Mouse (Mus musculus) left cerebral cortex, adult 18-20 months (tissue): ENCODE data around the gene 1810013L24Rik. TPM values are rescaled to one million over a fixed set of nuclear protein-coding genes. Genes with fewer than 3 reads are reported as not detected.

ENCODE experiments used
- DNase-seq, 2 experiments: peaks; one replicate each; pipeline ENCODE4 v3.0.0; 2021 to 2022; ENCODE audit warnings: low spot score in 2 of 2, mixed read lengths in 1 of 2
- total RNA-seq, 2 experiments: library from RNA; stranded (reverse); gene quantifications; 2 replicates each; pipeline ENCODE4 v1.2.3; 2021

Gene 1810013L24Rik
- total RNA-seq, 2 experiments from 2014 or later = 100 to 105 TPM

DNA sequence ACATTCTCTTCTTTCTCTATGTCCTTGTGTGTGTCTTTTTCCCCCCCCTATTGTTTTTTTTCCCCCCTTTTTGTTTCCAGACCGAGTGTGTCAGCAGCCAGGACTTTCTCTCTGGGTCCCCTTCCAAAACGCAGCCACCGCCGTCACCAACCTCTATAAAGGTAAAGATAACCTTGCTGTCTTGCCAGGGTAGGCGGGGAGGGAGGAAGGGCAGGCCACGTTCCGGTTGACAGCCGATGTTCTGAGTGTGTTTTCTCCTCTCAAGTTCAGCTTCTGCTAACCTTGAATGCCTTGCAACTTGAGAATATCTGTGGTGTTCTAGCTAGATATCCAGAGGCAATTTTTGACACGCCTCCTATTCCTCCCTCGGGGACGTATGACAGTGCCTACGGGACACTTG is 1.3 kb downstream of the 1810013L24Rik start:
- no peak for DNase-seq

DNA sequence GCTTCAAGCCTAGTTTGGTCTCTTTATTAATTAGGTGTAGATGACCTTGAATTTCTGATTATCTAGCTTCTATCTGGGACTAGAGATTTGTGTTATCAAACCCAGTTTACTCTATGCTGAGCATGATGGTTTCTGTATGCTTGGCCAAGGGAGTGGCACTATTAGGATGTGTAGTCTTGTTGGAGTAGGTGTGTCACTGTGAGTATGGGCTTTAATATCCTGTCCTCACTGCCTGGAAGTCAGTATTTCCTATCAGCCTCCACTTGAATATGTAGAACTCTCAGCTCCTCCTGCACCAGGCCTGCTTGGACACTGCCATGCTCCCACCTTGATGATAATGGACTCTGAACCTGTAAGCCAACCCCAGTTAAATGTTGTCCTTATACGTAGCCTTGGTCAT is 7.0 kb downstream of the 1810013L24Rik start:
- no peak for DNase-seq

DNA sequence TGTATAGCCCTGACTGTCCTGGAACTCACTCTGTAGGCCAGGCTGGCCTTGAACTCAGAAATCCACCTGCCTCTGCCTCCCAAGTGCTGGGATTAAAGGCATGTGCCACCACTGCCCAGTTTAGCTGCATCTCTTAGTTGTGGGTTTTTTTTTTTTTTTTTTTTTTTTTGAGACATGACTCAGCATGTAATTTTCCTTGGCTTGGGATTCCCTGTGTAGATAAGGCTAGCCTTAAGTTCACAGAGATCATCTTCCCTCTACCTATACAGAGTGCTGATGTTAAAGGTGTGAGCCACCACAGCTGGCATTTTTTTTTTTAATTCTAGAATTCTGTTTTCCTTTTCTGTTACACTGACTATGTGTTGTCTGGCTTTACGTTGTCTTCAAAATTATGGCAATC is 7.7 kb downstream of the 1810013L24Rik start:
- DNase-seq = no peak

DNA sequence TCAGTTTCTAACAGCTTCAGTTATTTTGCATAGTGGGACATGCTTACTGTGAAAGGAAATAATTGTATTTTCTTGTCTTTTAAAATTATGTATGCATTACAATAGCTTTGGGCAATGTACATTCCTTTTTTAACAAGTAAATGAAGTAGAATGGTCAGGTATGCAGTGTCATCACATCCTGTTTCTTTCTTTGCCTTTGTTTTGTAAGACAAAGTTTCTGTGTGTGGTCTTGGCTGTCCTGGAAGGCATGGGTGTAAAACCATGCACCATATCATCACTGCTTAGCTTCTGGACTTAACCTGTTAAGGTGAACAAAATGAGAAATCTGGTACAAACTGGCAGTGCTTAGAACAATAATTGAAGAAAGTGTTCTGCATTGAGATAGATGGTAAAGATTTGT is 9.0 kb downstream of the 1810013L24Rik start:
- DNase-seq = no peak

DNA sequence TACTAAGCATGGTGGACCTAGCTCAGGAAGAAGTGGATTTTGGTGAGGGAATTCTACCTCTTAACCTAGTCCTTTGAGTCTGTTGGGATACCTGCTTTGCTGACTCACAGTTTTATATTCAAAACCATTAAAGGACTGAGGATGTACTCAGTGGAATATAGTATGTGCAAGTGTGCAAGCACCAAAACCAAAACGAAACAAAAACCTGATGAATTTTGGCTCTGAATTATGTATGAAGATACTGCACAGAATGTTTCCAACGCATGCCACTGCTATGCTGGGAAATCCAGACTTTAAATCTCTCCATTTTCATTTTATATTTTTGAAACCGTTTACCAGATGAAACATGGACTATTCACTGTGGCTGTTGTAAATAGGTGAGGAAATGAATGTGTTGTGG is 10.7 kb downstream of the 1810013L24Rik start:
- no peak for DNase-seq

DNA sequence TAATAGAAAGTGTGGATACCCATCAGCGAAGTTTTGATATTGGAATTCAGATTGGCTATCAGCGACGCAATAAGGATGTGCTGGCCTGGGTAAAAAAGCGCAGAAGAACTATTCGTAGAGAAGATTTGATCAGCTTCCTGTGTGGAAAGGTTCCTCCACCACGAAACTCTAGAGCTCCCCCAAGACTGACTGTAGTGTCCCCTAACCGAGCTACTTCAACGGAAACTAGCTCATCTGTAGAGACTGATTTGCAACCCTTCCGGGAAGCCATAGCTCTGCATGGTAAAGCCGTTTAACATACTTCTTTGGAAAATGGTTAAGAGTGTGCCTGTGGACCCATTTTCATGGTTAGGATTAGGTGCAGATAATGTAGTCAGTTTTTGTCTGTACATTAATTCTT is 13.1 kb downstream of the 1810013L24Rik start:
- no peak for DNase-seq

DNA sequence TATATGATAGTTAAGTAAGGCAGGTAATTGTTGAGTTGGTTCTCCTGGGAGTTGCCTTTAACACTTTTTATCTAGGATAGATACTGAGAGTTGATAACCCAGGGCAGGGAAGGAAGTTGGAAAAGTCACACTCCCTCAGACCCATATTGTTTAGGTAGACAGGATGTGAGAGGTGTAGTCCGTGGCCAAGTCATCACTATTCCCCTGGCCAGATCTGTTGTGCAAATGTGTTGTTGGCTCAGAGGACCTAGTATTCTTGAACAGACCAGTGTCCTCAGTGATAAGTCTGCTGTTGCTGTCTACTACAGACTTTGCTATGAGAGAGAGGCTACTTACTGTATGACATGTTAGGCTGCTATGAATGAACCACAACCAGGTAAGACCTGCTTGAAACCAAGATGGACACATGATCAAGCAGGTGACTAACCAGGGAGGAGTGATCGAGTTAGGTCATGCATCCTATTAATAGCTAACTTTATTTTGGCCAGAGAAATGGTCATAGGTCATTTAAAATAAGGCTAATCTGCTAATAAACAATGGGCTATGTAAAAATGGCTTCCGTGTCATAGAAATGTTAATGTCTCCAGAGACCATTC is 13.8 kb downstream of the 1810013L24Rik start:
- no peak for DNase-seq

DNA sequence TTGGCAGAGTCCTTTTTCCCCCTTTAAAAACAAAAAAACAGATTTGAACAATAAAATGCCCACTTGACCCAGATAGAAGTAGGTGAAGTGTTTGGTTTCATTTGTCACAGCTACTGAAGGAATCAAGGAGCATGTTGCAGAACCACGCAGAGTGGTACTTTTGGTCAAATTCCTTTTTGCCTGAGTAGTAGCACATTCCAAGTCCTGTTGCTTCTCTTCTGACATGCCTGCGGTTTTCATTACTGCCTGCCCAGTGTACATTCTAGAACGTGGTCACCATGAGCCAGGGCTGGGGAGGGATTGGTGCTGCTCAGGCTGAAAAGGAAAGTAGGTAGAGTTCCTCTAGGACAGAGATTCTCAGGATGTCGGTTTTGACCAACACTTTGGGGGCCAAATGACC is 16.1 kb downstream of the 1810013L24Rik start:
- DNase-seq = no peak

DNA sequence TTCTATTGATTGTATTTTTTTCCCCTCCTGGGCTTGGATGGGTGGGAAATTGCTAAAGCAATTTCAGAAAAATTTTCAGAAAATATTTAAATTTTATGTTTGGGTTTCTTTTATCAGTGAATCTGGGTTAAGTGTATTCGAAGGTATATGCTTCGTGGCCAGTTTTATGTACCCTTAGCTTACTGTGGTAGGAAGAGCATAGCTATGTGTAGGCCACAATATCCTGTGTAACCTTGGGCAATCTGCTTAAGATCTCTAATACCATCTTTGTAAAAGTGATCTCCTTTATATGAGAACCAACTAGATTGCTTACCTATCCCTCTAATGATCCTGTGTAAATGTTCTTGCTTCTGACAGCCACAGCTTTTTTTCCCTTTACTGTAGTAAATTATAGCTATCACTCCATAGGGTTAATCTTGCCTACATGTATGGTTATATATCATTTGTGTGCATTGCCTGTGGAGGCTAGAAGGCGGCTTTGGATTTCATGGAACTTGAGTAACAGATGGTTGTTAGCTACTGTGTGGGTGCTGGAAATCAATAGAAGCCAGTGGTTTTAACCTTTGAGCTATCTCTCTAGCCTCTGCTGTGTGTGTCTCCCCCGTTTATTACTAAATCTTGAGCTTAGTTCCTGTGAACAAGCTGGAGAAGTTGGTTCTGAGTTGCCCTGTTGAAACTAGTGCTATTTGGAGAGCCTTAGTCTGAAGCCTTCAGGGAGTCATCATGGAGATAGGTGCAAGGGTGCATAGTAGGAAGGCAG is 18.6 kb downstream of the 1810013L24Rik start:
- DNase-seq = no peak

DNA sequence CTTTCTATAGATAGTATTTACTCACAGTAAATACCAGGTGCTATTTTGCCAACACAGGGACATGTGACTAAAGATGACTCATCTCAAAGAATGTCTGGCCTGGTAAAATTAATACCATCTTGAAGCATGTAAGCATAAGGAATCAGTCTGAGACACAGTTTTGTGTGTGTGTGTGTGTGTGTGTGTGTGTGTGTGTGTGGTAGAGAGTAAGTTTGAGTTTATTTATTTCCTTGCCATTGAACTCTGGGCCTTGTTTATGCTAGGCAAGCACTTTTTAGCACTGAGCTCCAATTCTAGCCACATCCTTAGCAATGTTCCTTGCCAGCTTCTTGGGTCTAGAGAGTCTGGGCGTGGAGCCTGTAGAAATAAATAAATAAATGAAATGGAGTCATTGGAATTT is 20.0 kb downstream of the 1810013L24Rik start:
- no peak for DNase-seq

DNA sequence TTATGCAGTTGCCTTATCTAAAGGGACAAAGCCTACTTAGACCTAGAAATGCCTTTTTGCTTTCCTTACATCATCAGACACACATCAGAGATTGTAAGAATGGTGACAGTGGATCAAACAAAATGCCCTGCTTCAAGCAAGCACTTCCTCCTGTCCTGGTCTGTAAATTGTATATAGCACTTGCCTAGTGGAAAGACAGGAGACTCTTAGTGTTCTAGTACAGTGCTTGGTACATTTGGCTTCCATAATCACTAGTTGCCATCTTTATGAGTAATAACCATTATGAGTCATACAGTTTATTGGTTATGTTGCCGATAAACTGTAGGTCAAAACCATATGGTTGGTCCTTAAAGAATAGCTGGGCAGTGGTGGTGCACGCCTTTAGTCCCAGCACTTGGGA is 25.2 kb downstream of the 1810013L24Rik start:
- no peak for DNase-seq

DNA sequence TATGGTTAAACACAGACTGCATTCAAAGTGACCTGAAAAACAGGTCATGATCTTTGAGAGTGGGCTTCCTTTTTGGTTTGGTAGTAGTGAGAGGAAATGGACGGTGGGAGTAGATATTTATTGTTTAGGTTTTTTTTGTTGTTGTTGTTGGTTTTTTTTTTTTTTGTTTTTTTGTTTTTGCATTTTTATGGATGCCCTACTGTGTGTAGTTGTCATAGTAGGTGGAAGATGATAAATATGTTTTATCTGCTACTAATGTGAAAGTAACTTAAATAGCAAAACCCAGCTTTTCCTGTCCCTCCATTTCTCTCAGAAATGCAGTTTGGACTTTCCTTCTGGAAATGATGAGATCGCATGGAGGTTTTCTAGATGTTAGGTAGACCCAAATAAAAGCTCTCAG is 26.9 kb downstream of the 1810013L24Rik start:
- no peak for DNase-seq

DNA sequence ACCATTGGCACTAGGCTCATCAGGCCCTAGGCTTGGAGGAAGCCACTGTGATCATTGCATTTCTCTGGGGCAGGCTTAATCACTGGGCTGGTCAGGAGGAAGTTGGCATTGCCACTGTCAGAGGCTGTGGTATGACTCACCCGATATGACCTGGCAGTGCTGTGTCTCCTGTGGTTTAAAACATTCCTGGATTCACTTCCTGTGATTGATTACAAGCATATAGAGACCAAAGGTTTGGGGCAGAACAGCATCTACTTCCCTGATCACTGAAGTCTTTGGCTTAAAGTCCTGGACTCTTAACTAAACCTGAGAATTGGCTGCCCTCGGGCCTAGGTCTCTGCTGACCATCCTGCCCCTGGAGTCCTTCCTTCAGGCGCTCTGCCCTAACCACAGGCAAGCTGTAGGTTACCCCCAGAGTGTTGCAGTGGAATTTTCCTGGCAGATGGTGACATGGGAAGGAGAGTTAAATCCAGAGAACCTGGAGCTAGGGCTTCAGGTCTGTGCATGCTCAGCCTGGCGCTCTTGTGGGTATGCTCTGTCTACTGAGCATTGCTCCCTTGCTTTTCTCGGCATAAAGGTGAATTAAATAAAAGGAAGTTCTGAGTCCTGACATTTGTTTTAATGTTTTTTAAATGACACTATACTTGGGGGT is 32.6 kb downstream of the 1810013L24Rik start:
- DNase-seq = no peak

DNA sequence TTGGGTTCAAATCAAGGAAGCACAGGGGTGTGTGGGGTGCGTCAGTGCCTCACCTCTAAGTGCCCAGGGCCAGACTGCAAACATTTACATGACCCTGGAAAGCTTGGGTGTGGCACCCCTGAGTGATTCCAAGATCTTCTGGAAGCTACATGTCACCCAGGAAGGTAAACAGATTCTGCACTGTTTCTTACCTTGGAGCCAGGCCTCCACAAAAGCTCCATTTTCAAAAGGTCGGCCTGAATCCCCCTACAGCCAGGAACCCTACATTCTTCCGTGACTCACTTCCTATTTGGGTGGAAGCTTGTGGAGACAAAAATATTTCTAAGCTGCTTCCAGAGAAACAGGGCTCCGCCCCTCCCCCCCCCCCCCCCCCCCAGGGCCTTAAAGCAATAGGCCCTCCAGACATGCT is 34.3 kb downstream of the 1810013L24Rik start:
- DNase-seq = no peak

DNA sequence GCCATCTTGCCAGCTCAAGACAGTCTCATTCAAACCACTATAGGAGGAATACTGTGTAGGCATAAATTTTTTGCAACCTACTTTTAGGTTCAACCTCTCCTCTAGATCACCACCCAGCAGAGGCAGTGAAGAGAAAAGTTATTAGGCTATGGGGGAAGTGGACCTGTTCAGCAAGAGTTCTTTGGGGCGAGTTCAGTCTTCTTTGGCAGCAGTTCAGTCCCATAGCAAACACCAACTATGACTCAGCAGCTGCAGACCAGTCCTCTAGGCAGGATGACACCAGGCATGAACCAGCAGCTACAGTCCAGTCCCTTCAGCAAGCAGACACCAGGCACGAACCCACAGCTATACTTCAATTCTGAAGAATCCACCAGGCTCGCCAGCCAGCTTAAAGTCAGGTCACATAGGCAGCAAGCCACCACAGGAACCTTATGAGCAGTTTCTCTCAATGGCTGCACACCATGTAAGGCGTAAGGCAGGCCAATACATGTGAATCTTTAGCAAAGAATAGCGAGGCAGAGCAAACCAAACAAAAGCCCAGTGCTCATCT is 37.6 kb downstream of the 1810013L24Rik start:
- no peak for DNase-seq

DNA sequence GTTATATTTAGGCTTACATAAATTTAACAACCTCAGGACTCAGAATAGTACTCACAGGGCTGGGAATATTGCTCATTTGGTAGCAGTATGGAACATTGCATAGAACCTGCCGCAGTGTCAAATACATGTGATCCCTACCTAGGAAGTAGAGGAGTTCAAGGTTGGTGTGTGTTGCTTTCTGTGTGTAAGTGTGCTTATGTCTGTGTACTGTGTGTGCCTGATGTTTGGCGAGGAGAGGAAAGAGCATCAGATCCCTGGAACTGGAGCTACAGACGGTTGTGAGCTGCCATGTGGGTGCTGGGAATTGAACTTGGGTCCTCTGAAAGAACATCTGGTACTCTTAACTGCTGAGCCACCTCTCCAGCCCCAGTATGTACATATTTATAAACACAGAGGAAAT is 38.6 kb downstream of the 1810013L24Rik start:
- DNase-seq = no peak

DNA sequence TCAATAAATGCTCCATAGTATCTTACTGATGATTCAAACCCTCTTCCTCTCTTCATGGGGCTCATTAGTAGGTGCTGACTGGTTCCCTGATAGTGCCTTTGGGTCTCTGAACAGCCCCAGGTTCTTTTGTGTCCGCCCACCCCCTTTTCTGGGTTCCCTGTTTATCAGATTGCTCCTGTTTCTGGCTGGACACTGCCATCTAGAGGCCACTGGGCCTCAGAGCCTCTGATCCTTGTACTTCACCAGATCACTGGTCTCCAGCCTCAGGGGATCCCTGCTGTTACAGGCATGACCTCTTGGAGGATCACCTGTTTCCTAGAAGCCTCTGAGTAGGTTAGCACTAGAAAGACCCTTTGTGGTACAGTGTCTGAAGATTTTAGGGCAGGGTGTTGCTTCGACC is 39.8 kb downstream of the 1810013L24Rik start:
- DNase-seq = peak; percentile 65 to 73

DNA sequence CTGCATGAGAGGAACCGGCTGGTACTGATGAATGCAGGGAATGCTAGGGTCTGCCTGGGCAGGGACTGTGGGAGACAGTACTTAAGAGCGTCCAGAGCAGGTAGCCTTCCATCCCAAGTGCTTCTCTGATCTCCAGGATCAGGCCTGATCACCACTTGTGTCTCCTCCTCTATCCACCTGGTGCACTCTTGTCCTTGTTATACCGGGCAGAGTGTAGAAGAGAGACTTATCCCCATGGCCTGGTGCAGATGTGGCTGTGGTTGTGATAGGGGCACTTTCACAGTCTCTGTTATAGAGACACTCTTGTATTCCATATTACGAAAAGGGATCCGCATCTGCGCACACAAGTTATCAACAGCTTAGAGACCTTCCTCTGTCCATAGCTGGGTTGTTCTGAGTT is 41.5 kb downstream of the 1810013L24Rik start:
- no peak for DNase-seq

DNA sequence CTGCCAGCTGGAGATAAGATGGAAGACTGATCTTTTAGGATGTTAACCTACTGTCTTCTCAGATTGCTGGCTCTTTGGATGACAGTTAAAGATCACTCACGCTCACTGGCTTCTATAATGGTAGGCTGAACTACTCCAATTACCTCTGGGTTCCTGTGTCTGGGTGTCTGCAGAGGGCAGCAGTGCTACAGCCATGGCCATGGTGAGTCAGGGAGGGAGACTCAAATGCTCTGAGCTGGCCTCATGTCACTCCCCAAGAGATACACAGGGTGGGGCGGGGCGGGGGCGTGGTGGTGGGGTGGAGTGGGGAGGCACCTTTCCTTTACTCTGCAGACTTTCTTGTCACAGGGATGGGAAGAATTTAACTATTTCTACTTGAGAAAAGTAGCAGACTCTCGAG is 42.1 kb downstream of the 1810013L24Rik start:
- DNase-seq = no peak

DNA sequence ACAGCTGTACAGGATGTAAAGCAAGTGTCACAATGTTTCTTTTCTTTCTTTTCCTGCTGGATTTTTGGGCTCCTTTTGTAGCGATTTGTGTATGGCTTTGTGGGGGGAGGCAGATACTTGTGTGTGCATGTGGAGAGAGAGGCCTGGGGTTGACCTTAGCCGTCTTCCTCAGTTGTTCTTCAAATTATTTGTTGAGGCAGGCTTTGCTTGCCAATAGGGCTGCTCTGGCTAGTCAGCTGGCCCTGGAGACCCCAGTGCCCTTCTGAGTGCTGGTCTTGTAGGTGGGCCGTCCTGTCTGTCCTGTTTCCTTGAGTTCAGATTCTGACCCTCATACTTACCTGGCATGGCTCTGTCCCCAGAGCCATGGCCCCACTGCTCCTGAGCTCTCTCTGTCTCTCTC is 42.6 kb downstream of the 1810013L24Rik start:
- DNase-seq = no peak

DNA sequence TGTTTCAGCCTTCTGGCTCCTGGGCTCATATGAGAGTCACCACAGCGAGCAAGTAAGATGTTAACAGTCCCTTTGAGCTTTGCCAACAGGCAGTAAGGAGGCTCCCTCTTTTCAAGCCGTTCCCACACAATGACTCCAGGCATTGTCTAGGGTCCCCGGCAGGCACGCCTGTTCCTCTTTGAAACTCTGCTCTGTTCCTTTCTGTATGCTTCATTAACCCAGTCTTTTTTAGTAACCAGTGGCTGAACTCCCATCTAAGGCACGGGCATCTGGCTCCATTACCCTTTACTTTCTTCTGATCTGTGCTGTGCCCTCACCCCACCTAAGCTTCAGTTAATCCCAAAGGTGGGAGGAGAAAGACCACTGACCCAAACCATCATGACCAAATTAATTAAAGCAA is 50.2 kb downstream of the 1810013L24Rik start:
- DNase-seq = no peak

DNA sequence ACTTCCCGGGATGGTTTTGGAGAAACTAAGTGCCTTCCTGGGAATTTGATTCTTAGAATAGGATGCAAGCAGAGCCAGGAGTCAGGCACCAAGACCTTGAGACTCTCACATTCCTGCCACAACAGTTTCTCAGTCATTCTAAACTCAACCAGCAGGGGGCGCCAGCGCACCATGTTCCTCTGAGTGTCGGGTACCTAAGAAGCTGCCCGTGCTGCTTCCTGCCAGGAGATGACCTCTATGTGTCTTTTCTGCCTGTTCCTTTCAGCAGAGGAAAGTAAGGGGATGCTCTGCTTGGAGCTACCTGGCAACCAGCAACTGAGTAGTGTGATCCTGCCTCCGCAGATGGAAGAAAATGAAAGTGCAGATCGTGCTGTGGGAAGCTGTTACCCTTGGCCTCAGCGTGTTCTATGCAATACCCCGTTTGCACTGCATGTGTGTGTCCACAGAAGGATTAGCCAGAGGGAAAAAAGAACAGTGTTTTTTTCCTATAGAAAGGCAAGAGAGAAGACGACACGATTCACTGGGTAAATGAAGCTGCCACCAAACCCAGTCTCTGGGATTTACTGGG is 53.9 kb downstream of the 1810013L24Rik start:
- DNase-seq = peak; percentile 95 to 98
